Mouse (Mus musculus): ENCODE results near the gene Nell2.

DNA sequence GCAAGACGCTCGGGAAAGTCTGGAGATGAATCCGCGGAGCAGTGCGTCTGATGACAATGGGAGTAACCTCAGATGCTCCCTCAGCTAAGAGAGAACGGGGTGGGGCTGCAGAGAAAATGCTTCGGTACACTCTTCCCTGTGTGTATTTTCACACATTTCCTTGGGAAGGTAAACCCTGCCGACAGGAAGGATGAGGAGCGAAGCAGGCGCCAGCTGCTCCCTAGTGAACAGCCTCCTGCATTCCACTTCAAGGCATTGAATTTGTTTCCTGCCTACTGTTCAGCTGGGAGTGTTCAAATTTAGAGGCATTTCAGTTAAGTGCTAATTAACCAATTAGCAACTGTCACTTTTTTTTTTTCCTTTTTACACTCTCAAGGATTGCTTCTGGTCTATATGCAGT lies 342.1 kb downstream of the Nell2 start:
- no peak for TF ChIP-seq CTCF (IDR thresholded peaks at IDR 0.05; ENCODE audit: extremely low read depth, insufficient read depth, insufficient read length, insufficient replicate concordance)
- TF ChIP-seq POLR2A (IDR thresholded peaks at IDR 0.05; ENCODE audit: low read depth, low read length): no peak
